Mouse (Mus musculus) left cerebral cortex, postnatal 25 days (tissue): ENCODE results near the gene Tmsb4x. TPM values are rescaled to one million over a fixed set of nuclear protein-coding genes. Genes with fewer than 3 reads are reported as not detected.

Experiments
- DNase-seq, 2 experiments: peaks; one replicate each; pipeline ENCODE4 v3.0.0; 2022; ENCODE audit warnings: low spot score in 2 of 2, mixed read lengths in 1 of 2
- intact Hi-C: fragments of 180-260 bp; cut with DNase I; formaldehyde crosslinking; loops from one replicate; pipeline ENCODE4 v1.15.1; 2025
- total RNA-seq, 2 experiments: library from RNA; stranded (reverse); gene quantifications; 2 replicates each; pipeline ENCODE4 v1.2.3; 2021

Tmsb4x gene
- total RNA-seq, 2 experiments from 2014 or later, result 958 to 1,007 TPM

GRCm38 (mm10) chrX:167195228-167195649 lies 13.9 kb downstream of the Tmsb4x start:
- intact Hi-C loops, result no loop called here
- DNase-seq, result no peak

GRCm38 (mm10) chrX:167186306-167186705 lies 22.8 kb downstream of the Tmsb4x start:
- no peak for DNase-seq
- intact Hi-C loops, result no loop called here

DNA sequence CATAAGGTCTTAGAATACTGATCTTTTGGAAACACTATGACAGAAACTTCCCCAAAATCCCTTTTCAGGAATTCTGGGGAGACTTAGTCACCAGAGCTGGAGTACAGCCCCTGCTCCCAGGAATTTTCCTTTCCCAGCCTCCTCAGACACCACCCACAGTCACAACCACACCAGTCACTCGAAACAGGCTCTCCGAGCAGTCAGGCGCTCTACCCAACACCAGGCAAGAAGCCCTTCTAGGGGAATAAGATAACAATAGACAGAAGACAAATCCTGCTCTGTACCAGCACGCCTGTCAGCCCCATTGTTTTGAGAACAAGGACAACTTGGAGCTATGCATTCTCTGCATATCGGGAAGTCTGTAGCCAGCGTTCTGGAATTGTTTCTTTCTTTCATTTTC lies 25.6 kb downstream of the Tmsb4x start:
- intact Hi-C loops, result no loop called here
- DNase-seq, result peak in 1 of 2 experiments; percentile 45

DNA sequence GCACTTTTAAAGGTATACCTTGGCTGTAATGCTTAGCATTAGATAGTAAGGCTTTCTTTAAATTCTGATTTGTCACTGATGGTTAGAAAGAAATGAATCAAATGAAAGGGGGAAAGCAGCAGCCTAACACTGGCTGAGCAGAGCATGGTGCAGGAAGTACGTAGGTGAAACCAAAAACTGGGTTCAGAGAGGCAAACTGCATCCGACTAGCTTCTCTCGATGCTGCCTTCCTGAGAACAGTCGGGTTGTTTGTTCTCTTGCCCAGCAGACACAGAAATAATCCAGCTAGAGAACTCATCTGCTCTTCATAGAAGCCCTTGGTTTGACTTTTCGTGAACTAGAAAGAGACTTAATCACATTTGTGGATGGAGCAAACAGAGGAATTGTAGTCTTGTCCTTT lies 26.7 kb downstream of the Tmsb4x start:
- no peak for DNase-seq
- intact Hi-C loops, result no loop called here

GRCm38 (mm10) chrX:167179961-167180642 lies 29.0 kb downstream of the Tmsb4x start:
- intact Hi-C loops, result no loop called here

GRCm38 (mm10) chrX:167179549-167179948 lies 29.6 kb downstream of the Tmsb4x start:
- intact Hi-C loops, result no loop called here
- no peak for DNase-seq

More at GRCm38 (mm10) chrX:167179961-167180642, 29.0 kb downstream of the Tmsb4x start:
- DNase-seq, result no peak

DNA sequence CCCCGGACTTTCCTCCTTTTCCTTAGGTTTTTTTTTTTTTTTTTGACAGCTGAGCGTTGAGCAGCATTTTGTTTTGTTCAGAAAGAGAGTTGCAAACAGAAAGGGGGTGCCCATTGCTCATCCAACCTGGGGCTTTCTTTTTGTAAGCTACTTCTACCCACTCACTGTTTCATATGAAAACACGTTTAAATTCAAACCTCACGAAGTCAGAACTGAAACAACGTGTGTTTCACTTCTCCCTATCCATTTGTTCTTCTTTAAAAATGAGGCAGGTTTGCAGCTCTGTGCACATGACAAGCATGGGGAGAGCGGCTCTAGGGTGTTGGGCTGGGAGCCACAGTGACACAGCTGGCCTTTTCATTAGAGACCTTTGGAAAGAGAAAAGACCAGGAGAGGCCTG lies 33.8 kb downstream of the Tmsb4x start:
- intact Hi-C loops, result no loop called here
- no peak for DNase-seq

GRCm38 (mm10) chrX:167174311-167174710 lies 34.8 kb downstream of the Tmsb4x start:
- intact Hi-C loops, result no loop called here
- DNase-seq, result no peak

DNA sequence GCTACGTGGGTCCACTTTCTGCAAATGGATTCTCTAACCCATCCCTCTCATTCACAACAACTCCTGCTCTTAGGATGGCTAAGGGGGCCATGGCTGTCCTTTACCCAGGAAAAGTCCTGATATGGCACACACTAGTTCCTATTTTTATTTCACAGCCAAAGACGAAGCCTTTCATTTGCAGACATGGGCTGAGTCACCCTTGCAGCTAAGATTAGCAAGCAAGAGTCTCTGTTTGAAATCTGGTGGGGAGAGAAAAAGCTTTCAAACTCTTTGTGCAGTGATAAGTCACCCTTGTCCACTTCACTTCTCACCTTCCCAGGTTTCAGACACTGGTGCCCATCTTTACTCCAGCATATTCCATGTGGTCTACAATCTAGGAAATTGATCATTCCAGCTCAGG lies 36.9 kb downstream of the Tmsb4x start:
- intact Hi-C loops, result no loop called here
- DNase-seq, result peak in 1 of 2 experiments; percentile 66

DNA sequence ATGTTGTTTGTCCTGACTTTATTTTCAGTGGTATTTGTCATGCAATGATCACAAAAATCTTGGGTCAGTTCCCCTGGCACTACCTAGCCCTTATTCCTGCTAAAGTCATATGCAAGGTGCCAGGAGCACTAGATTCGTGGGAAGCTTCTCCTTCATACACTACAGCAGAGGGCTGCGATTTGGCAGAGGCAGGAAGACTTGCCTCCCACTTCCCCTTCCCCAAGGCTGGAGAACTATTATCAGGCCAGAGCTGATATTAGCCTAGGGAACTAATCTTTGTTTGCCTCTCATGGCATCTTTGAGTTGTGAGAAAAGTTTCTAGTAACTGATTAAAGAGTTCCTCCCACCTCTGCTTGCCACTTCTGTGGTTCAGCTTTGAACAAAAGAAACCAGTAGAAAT lies 37.8 kb downstream of the Tmsb4x start:
- DNase-seq, result no peak
- intact Hi-C loops, result no loop called here

DNA sequence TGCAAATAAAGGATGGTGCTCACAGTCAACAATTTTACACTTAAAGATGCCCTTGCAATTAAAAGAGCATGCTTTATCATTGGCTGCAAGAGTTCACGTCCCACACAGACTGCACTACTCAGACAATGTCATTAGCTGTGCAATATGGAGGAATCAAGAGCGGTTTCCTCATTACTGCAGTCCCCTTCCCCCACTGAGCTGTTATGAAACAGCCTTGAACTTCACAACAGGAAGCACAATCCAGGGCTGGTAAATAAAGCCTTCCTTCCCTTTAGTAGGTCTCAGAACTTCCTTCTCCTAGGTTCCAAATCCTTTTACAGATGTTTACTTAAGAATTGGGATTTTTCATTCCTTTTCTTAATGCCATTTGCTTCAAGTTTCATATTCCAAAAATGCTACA lies 41.8 kb downstream of the Tmsb4x start:
- intact Hi-C loops, result no loop called here
- no peak for DNase-seq

DNA sequence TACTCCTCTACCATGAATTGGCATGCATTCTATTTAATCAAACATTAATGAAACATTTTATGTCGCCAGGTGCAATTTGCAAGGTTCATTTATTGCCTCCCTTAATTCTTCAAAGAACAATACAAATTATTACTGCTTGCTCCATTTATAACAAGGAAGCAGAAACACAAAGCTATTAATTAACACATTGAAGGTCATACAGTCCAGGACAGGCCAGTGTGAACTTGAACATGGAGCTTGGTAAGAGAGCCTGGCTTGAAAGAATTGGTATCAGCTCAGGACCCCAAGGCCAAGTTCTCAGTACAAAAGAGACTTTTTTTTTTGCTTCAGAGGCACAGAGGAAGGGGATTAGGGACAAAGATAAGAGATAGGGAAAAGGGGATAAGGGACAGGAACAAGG lies 43.1 kb downstream of the Tmsb4x start:
- no peak for DNase-seq
- intact Hi-C loops, result no loop called here

GRCm38 (mm10) chrX:167157691-167158090 lies 51.4 kb downstream of the Tmsb4x start:
- intact Hi-C loops, result no loop called here
- no peak for DNase-seq

Other genes with a start within 250 kb of the Tmsb4x start
- under 1 TPM; 0.14 to 0.37 TPM for gene Tlr8, start 55.0 kb upstream of the Tmsb4x start, total RNA-seq
- 1 to 10 TPM; 3.3 to 3.5 TPM for gene Tlr7, start 121.2 kb upstream of the Tmsb4x start, total RNA-seq
- gene Prps2, start 173.4 kb upstream of the Tmsb4x start, total RNA-seq, result 10 to 100 TPM; 26.0 to 26.1 TPM